Mouse (Mus musculus) embryonic facial prominence, embryonic 12.5 days (tissue): ENCODE data around the gene Mrgprb1. TPM values are rescaled to one million over a fixed set of nuclear protein-coding genes. Genes with fewer than 3 reads are reported as not detected.
"Not testable (repeated sequence)": the region's sequence is repeated elsewhere in the genome, so short reads cannot be mapped to it uniquely, and the experiment has no call there.

Experiments used
- ATAC-seq: fragments of 200-750 bp; cut with Nextera tagmentation; 2 replicates; pipeline ENCODE4 v1.8.0; 2017; ENCODE audit not compliant: insufficient number of reproducible peaks, insufficient read depth, low FRiP score, low TSS enrichment
- H3K27ac ChIP-seq: fragments of 300-500 bp; sonication (generic); 2 replicates; pipeline ENCODE4 v1.5.1; 2016; ENCODE audit warnings: mild to moderate bottlenecking
- H3K27me3 ChIP-seq: fragments of 300-500 bp; sonication (generic); 2 replicates; pipeline ENCODE4 v1.6.1; 2016; ENCODE audit warnings: mild to moderate bottlenecking, moderate library complexity
- H3K36me3 ChIP-seq: fragments of 300-500 bp; sonication (generic); 2 replicates; pipeline ENCODE4 v1.6.1; 2016; ENCODE audit warnings: mild to moderate bottlenecking
- H3K4me1 ChIP-seq: fragments of 300-500 bp; sonication (generic); 2 replicates; pipeline ENCODE4 v1.6.1; 2016
- H3K4me2 ChIP-seq: fragments of 300-500 bp; sonication (generic); replicated peaks from 2 replicates; pipeline ENCODE4 v1.6.1; 2016; ENCODE audit warnings: mild to moderate bottlenecking, moderate library complexity
- H3K4me3 ChIP-seq: fragments of 300-500 bp; sonication (generic); 2 replicates; pipeline ENCODE4 v1.5.1; 2016; ENCODE audit warnings: mild to moderate bottlenecking
- H3K9ac ChIP-seq: fragments of 300-500 bp; sonication (generic); 2 replicates; pipeline ENCODE4 v1.6.1; 2016; ENCODE audit warnings: mild to moderate bottlenecking, moderate library complexity
- H3K9me3 ChIP-seq: fragments of 300-500 bp; sonication (generic); 2 replicates; pipeline ENCODE4 v1.6.1; 2016; ENCODE audit warnings: mild to moderate bottlenecking, moderate library complexity
- WGBS: fragments of 180-500 bp; shearing (Covaris S2); methylation state at CpG from one replicate; pipeline ENCODE4 v1.1.7; 2016; 5-methylcytosine and 5-hydroxymethylcytosine counted together
- polyA plus RNA-seq: library from polyadenylated mRNA; unstranded; fragments of >200 nt; fragmentation: Nextera tagmentation; extraction: Ambion mirVana; gene quantifications from 2 replicates; pipeline ENCODE4 v1.2.1, GENCODE M21; 2016

Gene Mrgprb1
- polyA plus RNA-seq = not detected in 2 replicates

DNA sequence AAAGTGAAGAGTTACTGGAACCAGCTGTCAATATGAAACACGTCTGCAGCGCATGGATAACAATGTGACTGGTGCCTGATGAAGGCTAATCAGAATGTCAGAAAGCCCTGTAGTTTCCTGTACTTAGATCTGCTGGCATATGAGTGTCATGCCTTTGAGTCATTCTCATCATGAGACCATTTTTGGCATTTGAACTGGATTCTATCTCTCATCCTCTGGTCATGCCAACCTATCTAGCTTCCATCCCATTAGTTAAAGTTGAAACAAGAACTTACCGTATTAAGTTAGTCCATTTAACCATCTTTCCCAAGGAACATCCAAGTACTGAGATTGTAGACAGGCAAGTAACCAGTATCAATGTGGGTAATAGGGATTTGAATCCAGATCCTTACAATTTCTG lies at the start of gene Mrgprb1:
Mrgprb1 (minus strand) TSS at position 101 of the 400 bp plus-strand sequence.
- no peak within 1 kb of the TSS for H3K9ac ChIP-seq
- WGBS = 86% methylated on average over 3 of the region's 3 CpGs
- no peak within 1 kb of the TSS for H3K27ac ChIP-seq
- no peak within 1 kb of the TSS for H3K4me2 ChIP-seq
- 0 out of 2 replicates have a peak, but pooled peaks cover 4% of the 10 kb centered on the region for H3K9me3 ChIP-seq
- H3K4me1 ChIP-seq = no peaks in the 10 kb centered on the region
- H3K36me3 ChIP-seq = no peaks in the 10 kb centered on the region
- no peaks in the 10 kb centered on the region for H3K27me3 ChIP-seq
- no peak within 1 kb of the TSS for H3K4me3 ChIP-seq
- ATAC-seq = no peak

DNA sequence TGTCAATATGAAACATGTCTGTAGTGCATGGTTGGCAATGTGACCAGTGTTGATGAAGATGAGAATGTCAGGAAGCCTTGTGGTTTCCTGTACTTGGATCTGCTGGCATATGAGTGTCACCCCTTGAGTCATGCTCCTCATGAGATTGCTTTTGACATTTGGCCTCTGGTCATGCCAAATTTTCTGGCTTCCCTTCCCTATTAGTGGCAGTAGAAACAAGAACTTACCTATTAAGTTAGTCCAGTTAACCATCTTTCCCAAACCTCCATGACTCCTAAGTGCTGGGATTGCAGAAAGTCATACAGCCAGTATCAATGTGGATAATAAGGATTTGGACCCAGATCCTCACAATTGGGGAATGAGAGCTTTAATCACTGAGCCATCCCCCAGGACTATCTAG lies 43.1 kb upstream of the Mrgprb1 start, which contains the start of gene Mrgprx2:
Mrgprx2 (minus strand) TSS at position 101 of the 400 bp plus-strand sequence.
- Histone ChIP-seq H3K4me1 (no peaks in the 10 kb centered on the region), H3K36me3 (no peaks in the 10 kb centered on the region), H3K4me2 (no peak within 1 kb of the TSS), H3K27ac (no peak within 1 kb of the TSS), H3K9me3 (peaks cover 10% of the 10 kb centered on the region), H3K9ac (no peak within 1 kb of the TSS), H3K27me3 (no peaks in the 10 kb centered on the region), H3K4me3 (no peak within 1 kb of the TSS)
- no peak for ATAC-seq

DNA sequence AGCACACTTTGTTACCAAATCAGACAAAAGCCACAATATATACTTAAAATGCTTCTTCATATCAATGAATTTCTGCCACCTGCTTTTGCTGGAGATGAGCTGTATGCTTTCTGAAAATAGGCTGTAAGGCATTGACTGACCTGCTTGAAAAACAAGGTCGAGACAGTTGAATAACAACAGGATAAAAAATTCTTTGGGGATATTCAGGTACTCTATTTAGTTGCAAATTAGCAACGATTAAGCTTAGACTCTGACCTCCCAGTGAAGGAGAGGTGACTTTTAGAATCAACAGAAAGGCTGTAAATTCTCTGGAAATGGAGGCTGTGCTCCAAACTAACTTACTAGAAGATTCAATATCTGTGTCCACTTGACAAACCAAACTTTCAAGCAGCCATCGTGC lies 19.6 kb downstream of the Mrgprb1 start:
- Histone ChIP-seq H3K9me3 (peaks cover 13% of the 10 kb centered on the region; the same call in 1 of the 2 replicates), H3K9ac (no peak overlapping the region), H3K4me3 (no peak overlapping the region), H3K4me2 (no peak overlapping the region), H3K36me3 (no peaks in the 10 kb centered on the region), H3K27me3 (no peaks in the 10 kb centered on the region), H3K27ac (no peak overlapping the region), H3K4me1 (no peaks in the 10 kb centered on the region)
- WGBS = 53% methylated on average over 3 of the region's 3 CpGs
- no peak for ATAC-seq

GRCm38 (mm10) chr7:48435936-48436335 lies 20.2 kb downstream of the Mrgprb1 start:
- 79% methylated on average over 3 of the region's 3 CpGs for WGBS
- not testable (repeated sequence) for H3K4me3 ChIP-seq, ATAC-seq, H3K4me2 ChIP-seq, H3K9ac ChIP-seq, H3K4me1 ChIP-seq, H3K36me3 ChIP-seq, H3K27me3 ChIP-seq, H3K27ac ChIP-seq
- peaks cover 13% of the 10 kb centered on the region; the same call in 1 of the 2 replicates for H3K9me3 ChIP-seq

Other genes starting within 250 kb of the Mrgprb1 start
- not detected in 2 replicates for gene Mrgprb8, start 67.8 kb downstream of the Mrgprb1 start, polyA plus RNA-seq
- gene Mrgprx2, start 43.0 kb upstream of the Mrgprb1 start, polyA plus RNA-seq = not detected in 2 replicates
- gene Mrgprb2, start 101.7 kb upstream of the Mrgprb1 start, polyA plus RNA-seq = not detected in 2 replicates
- not detected in 2 replicates for gene Mrgprb3, start 187.5 kb upstream of the Mrgprb1 start, polyA plus RNA-seq